Mouse (Mus musculus) cerebellum, adult (tissue): Measurements from ENCODE around the gene Rps25.
"Not testable (repeated sequence)": the region's sequence is repeated elsewhere in the genome, so short reads cannot be mapped to it uniquely, and the experiment has no call there.

Source experiments
- ATAC-seq: cut with Nextera tagmentation; 2 replicates; pipeline ENCODE4 v1.9.2; 2017; ENCODE audit warnings: mild to moderate bottlenecking, moderate library complexity, mixed read lengths; ENCODE audit not compliant: insufficient number of reproducible peaks, low FRiP score, low TSS enrichment

The Rps25 gene

DNA sequence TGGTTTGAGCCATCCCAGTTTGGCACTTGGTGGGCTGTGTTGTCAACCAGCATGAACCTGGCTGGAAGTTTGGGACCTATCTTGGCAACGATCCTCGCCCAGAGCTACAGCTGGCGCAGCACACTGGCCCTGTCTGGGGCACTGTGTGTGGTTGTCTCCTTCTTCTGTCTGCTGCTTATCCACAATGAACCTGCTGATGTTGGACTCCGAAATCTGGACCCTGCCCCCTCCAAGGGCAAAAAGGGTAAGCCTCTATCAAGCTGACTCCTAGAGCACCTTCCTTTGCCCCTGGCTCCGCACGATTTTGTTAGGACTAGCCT, 7.2 kb upstream of the Rps25 start:
- ATAC-seq, result no peak

DNA sequence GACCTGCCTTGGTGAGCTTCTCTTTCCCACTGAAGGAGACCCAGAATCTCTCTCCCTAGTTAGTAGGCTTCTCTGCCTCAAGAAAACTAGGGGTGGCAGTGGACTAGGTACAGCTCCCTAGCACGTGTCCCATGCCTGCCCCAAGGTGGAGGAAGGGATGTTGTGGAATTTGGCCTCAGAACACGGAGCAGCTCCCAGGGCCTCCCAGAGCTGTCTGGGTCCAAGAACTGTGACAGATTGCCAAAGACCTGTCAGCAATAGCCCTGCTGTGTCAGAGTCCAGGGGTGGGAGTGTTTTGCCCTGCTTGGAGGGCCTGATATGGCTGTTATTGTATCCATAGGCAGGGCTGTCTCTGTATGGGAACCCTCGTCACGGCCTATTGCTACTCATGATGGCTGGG, 5.9 kb upstream of the Rps25 start:
- no peak for ATAC-seq

DNA sequence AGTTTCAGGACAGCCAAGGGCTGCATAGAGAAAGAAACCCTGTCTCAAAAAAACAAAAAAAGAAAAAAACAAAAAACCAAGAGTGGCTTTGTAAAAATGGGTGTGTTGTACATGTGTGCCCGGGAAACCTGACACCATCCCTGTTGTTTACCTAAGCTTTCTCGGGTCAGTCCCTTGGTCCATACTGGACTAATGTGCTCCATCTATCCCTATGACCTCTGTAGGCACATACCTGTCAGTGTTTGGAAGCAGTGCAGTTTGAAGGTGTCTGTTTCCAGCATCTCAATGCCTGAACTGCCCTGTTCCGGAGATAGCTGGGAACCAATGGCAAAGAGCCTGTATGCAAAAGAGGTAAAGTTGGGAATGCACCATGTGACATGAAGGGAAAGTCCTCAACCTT, 1.9 kb upstream of the Rps25 start:
- ATAC-seq, result no peak

DNA sequence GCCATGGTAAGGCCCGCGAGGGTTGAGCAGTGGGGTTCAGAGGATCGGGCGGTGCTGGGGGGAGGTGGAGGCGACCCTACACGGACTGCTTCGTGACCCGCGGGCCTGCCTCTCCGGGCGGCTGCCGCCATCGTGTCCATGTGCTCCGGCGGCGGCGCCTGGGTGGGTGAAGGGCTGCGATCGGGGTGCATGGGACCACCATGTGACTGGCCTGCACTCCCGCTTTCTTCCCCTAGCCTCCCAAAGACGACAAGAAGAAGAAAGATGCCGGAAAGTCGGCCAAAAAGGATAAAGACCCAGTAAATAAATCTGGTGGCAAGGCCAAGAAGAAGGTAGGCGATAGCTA, 786 bp downstream of the Rps25 start:
- no peak for ATAC-seq

DNA sequence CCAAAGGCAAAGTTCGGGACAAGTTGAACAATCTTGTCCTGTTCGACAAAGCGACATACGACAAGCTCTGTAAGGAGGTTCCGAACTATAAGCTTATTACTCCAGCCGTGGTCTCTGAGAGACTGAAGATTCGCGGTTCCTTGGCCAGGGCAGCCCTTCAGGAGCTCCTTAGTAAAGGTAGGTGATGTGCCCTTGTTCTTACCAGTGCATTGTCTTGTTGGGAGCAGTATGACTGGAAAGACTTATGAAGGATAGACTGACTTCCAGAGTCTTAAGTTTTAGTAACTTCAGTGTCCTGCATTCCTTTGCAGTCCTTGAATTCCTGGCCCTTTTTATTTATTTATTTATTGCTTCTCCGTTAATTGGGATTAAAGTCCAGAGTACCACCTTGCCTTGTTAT, 1.8 kb downstream of the Rps25 start:
- ATAC-seq, result not testable (repeated sequence)

DNA sequence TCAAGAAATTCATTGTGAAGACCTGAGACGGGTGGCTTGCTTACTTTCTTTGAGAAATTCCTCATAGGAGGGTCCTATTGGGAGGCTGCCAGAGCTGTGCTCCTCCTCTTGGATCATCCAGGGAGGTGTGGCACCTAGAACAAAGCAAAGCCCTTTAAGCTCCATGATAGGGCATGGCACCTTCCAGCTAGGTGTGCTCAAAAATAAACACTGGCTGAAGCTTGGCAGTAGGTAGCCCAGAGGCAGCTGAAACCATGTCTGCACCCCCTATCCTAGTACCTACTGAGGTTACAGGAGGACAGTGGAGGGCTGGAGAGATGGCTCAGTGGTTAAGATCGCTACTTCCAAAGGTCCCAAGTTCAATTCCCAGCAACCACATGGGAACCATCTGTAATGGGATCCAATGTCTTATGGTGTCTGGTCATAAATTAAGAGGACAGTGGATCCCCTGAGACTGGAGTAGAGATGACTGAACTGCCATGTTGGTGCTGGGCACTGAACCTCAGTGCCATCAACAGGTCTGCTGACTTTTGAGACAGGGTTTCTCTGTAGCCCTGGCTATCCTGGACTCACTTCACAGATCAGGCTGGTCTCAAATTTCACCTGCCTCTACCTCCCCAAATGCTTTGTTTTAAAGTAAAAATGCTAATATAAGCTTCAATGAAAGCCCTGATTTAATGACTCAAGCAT, 3.9 kb downstream of the Rps25 start:
- ATAC-seq, result no peak

DNA sequence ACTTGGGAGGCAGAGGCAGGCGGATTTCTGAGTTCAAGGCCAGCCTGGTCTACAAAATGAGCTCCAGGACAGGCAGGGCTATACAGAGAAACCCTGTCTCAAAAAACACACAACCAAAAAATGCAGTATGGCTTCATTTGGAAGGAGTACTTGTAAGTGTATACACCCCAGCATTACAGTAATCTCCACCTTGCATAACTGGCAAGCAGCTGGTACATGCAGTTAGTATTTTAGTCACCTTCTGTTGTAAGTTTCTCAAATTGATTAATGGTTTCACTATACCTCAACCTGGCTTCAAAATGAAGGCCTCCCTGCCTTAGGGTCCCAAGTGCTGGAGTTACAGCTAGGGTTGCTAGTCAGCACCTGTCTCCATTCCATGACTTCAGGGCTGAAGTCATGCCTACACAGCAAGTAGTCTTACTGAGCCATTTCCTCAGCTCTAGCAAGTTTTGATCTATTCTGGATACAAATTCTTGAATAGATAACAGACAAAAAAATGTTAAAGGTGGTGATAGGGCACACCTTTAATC, 4.7 kb downstream of the Rps25 start:
- ATAC-seq, result no peak

DNA sequence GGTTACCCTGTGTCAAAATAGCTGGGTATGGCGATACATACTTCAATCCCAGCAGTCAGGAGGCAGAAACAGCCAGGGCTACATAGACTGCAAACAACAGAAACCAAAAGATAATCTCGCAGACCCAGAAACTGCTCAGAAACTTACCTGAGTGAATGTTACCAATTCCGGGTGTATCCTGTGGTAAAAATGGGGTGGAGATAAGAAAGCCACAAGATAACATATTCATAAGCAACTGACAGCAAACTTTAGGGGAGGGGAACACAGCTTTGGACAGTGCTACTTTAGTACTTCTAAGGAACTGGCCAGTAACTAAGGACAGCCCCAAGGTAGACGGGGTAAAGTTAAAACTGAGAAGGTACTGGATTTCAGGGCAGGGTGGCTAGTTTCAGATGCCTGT, 5.4 kb downstream of the Rps25 start:
- ATAC-seq, result no peak

DNA sequence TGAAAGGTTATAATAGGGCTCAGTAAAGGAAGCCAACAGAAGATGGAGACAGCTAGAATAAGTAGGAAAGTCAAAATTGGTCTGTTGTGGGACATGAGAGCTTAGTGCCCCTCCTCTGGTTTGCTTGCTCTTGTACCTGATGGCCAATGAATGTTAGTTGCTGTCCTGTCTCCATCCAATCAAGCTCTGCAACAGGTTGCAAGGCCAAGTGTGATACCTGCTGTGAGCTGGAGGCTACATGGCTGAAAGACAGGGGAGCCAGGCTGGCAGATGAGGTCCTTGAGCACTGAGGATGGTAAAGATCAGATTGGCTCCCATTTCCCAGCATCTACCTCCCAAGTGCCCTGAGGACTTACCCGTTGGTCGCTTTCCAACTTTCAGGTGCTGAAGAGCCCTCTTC, 5.8 kb downstream of the Rps25 start:
- ATAC-seq, result no peak

DNA sequence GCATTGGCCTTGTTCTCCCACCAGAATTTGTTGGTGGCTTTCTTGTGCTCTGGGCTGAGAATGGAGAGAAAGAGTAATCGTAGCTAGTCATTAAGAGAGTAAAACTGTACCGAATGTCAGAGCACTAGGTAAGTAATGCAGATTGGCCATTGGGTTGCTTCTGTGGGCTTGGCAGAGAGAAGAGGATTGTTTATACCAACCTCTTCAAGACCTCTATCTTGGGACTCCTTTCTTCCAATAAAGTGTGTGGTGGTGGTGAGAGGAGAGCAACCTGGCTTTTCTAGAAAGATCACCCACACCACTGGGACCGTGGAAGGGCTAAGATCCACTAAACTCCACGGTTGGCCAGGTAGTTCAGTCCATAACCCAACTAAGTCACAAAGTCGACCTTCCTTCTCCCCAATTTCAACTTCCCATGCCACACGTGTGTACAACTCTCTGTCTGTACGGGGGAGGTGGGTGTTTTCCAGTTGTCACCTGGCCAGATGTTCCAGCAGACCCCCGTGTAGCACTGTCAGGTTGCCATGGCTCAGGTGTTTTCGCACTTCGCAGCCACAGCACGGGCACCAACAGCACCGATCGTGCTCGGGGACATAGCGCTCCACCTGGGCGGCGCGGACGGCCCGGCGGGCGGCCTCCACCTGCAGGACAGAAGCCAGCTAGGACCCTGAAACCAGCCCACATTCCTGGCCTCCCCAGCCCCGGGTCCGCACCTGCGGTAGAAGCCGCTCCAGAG, 10.4 kb downstream of the Rps25 start:
- ATAC-seq, result peak; percentile 49; the same call in 1 of the 2 replicates

DNA sequence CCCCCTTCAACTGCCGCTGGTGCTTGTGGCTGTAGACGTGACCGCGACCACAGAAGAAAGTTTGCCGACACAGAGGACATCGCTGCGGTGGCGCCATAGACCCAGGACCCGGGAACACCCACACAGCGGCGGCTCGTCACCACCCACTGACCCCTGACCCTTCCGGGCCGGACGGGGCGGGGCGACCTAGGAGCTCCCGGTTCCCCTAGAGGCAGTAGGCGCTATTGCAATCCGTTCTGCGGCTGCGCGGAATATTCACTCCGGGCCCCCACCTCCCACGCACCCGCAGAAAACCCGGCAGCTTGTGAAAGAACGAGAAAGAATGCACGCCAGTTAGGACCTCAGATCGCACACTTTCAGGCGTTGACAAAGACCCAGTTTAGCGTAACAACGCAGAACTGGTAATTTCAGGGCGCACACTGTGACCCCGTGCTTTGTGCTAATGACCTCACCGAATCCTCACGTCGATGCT, 11.0 kb downstream of the Rps25 start:
- peak; percentile 86 for ATAC-seq

DNA sequence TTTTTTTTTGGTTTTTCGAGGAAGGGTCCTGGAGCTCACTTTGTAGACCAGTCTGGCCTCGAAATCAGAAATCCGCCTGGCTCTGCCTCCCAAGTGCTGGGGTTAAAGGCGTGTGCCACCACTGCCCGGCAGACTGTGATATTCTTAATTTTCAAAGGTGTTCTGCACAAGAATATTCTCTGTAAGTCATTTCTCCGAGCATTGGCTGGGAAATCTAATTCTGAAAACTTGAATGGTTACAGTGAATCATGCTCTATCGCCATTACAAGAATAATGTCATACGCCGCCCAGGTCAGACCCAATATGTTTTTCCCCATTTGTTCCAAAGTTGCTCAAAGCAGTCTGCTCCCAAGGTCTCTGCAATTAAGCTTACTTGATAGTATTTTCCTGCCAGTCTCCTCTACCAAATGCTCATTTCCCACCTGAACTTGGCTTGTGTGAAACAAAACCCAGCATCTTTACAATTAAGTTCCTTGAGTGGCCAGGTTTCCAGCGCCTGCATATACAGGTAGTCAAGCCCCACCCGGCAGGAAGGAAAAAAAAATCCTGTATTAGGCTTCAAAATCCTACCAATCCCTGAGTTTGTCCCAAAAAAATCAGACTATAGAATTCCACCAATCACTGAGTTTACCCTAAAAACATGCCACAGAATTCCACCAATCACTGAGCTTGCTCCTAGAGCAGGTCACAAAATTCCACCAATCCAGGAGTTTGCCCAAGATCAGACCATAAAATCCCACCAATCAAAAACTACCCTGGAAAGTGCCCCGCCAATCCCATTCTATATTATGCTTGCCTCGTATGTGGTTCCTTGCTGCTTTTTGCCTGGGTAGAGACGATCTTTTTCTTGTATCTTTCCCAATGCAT, 11.8 kb downstream of the Rps25 start, which contains the start of gene Ccdc84:
TSS of gene Ccdc84 (minus strand) at position 51 of the 867 bp plus-strand sequence.
- 0 out of 2 replicates have a peak, but pooled peaks have one; percentile 3 for ATAC-seq

DNA sequence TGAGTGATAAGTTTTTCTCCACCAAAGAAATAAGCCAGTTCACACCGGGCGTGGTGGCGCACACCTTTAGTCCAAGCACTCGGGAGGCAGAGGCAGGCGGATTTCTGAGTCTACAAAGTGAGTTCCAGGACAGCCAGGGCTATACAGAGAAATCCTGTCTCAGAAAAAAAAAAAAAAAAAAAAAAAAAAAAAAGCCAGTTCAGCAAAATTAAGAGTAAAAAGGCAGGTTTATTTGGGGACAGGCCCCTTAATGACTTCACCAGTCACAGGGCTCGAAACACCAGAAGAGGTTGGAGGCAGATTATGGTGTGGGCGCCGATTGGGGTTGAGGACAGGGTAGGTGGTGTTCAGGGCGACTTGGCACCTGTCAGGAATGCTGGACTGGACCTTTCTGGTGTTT, 12.8 kb downstream of the Rps25 start:
- not testable (repeated sequence) for ATAC-seq

DNA sequence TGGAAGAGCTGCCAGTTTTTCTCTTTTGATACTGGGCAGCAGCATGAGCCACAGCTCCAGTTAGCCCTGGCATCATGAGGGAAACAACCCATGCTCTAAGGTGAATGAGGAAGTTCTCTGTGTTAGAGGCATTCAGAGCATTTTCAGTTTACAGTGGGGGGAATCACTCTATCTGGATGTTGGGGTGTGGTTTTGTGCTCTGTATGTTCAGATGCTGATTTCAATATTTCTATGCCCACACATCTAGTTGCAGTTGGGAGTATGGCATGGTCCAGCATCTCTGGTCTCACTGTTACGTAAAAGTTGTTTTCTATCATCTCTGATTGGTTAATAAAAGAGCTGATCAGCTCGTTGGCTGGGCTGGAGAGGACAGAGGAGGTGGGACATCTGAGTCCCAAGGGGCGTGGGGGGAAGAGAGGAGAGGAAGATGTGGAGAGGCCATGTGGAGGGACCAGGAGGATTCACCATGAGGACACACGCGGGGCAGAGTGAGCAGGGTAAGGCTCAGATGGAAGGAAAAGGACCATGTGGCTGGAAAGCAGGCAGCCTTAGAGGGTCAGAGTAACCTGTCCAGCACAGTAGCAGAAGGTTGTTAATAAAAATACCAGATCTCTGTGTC, 13.4 kb downstream of the Rps25 start:
- no peak for ATAC-seq

DNA sequence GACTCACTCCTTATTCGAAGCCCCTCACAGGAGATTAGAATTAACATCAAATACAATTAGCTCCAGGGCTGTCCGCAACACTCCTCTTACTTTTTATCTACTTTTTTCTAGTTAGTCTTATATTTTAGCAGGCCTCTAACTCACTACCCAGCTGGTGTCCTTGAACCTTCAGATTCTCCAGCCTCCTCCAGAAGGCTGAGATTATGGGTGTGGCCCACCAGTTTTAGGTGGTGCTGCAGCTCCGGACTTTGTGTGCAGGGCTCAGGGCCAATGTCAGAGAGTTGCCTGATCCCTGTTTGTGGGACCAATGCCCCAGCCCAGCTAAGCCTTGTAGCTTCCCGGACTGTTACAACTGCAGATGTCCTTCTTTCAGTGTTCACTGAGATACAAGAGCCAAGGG, 16.6 kb downstream of the Rps25 start:
- no peak for ATAC-seq

DNA sequence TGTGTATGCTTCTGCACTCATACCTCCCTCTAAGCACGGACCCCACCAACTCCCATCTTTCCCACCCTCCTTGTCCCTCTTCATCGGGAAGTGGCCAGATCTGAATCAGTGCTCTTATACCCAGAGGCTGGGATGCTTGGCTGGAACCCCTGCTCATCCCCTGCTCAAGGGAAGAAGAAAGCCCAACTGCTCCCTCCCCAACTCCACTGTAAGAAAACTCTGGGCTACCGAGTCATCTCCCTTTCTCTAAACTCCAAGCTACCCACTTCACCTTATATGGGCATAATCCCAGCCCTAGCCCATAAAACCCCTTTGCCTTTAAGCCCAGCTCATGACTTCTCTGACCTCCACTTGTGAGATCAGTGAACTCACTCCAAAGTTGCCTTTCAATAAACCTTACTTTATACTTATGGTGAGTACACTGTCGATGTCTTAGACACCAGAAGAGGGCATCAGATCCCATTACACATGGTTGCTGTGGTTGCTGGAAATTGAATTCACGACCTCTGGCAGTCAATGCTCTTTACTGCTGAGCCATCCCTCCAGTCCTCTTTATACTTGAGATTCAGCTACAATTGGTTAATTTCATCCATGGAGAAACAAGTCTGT, 25.7 kb downstream of the Rps25 start:
- ATAC-seq, result no peak

DNA sequence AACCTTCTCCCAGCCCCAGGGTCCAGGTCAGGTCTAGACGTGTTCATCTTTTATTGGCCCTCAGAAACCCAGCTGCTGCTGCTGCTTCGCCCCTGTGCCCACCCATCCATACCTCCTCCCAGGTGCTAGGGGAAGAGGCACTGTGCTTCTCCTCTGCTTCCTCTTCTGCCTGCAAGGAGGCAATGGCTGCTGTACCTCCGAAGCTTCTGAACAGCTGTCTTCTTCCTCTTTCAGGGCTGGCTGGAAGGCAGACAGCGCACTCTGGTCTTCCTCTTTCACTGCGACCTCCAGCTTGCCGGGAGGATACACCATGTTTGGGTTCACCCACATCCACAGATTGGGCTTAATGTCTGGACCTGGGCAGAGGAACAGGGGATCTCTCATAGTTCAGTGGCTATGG, 28.8 kb downstream of the Rps25 start:
- ATAC-seq, result no peak

DNA sequence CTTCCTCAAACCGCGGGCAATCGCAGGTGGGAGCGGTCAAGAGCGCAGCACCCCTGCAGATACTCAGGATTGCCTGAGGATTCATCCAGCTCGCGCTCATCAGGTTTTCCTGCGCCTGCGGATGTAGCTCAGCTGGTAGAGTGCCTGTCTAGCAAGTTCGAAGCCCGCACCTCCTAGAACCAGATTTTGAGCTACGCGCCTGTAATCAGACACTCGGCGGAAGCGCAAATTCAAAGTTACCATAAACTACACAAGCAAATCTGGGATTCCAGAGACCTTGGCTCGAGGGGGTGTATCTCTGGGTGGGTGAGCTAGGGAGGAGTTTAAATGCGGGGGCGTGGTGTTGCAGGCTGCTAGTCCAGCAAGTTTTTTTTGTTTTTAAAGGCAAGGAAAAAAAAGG, 34.0 kb downstream of the Rps25 start, which contains the start of gene Foxr1:
TSS of gene Foxr1 (minus strand) at position 176 of the 400 bp plus-strand sequence.
- ATAC-seq, result no peak

DNA sequence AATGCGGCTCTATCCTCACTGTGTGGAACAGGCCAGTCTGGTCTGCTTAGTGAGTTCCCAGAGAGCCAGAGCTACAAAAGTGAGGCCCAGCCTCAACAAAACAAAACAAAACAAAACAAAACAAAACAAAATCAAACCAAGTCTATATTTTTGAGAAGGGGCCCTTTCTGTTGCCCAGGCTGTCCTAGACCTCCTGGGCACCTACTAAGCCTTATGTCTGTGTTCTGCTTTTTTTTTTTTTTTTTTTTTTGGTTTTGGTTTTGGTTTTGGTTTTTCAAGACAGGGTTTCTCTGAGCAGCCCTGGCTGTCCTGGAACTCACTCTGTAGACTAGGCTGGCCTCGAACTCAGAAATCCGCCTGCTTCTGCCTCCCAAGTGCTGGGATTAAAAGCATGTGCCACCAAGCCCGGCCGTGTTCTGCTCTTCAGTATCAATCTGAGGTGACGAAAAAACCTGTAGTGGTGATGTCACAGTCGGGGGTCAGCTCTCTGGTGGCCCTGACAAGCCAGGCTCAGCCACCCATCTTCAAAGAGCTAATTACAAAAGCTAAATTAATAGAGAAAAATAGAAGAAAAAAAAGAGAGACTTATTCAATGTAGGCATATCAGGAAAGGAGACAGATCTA, 37.6 kb downstream of the Rps25 start:
- not testable (repeated sequence) for ATAC-seq

DNA sequence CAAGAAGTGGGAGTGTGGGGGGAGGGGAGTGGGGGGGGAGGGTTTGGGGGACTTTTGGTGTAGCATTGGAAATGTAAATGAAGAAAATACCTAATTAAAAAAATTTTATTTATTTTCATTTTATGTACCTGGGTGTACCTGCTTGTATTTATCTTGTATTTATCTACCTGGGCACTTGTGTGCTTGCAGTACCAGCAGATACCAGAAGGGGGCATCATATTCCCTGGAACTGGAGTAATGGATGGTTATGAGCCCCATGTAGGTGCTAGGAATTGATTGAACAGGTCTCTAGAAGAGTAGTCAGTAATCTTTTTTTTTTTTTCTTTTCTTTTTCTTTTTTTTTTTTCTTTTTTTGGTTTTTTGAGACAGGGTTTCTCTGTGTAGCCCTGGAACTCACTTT, 43.4 kb downstream of the Rps25 start:
- no peak for ATAC-seq
